Mouse (Mus musculus) spleen, postnatal 36 days (tissue): ENCODE measurements around the gene Rnls.

ENCODE experiments used
- DNase-seq, 2 experiments: peaks; one replicate each; pipeline ENCODE4 v3.0.0; 2022; ENCODE audit warnings: low spot score in 2 of 2, mixed read lengths in 1 of 2

Rnls gene

DNA sequence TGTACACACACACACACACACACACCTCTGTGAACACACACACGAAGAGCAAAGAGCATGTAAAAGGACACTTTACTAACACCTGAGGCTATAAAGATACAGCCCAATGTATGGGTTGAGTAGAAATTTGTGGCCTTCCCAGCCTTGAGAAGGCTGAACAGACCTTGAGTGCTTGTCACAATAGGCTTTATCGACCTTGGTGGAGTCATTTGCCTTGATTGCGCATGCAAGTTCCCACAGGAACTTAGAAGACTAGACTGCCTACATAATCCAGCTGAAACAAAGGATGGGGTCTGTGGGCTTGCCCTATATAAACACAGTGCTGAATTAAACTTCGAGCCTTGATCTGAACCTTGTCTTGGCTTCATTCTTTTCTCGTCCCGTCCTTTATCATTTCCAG, 288.2 kb downstream of the Rnls start:
- DNase-seq, result no peak

DNA sequence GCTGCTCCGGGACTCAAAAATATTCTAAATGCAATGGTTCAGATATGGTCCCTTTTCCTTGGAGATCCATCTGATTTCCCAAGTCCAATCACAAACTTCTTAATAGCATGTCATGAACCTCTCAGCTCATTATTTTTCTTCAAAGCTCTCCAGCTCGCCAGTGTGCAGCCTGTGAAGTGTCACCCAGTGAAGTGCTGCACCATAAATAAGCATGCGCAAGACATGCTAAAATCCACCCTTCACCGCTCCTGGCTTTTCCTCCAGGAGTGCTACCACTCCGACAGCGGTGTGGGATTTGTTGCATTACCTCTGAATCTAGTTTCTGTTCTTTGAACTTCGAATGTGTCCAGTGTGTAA, 289.3 kb downstream of the Rnls start:
- no peak for DNase-seq

DNA sequence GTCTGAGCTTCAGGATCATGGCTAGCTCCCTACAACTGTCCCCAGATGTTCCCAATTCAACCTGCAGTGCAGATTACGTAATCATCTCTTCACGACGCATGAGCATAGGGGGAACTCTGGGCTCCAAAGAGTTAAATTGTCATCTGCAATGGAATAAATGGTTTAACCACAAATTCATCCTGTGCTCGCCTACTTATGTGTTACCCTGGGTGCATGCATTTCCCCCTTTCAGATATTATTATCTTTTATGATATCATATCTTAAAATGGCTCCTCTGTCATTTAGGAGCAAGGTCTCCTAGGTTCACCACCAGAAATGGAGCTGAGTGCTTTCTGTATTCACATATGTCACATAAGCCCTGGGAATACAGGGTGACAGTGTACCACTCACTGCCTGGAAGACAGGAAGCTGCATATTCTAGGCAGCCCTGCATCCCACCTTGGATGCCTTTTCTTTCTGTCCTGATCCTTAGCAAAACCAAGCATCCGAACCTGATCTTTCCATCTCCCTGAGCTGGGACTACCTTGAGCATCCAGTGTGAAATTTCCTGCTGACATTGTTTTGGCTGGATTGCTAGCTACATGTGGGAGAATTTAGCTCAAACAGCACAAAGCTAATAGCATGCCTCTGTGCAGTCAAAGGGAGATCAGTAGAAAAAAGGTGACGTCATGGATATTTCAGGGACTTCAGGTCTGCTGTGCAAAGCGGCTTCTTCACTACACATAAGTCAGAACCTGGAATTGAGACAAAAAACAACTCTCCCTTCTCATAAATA, 289.9 kb downstream of the Rnls start:
- no peak for DNase-seq

DNA sequence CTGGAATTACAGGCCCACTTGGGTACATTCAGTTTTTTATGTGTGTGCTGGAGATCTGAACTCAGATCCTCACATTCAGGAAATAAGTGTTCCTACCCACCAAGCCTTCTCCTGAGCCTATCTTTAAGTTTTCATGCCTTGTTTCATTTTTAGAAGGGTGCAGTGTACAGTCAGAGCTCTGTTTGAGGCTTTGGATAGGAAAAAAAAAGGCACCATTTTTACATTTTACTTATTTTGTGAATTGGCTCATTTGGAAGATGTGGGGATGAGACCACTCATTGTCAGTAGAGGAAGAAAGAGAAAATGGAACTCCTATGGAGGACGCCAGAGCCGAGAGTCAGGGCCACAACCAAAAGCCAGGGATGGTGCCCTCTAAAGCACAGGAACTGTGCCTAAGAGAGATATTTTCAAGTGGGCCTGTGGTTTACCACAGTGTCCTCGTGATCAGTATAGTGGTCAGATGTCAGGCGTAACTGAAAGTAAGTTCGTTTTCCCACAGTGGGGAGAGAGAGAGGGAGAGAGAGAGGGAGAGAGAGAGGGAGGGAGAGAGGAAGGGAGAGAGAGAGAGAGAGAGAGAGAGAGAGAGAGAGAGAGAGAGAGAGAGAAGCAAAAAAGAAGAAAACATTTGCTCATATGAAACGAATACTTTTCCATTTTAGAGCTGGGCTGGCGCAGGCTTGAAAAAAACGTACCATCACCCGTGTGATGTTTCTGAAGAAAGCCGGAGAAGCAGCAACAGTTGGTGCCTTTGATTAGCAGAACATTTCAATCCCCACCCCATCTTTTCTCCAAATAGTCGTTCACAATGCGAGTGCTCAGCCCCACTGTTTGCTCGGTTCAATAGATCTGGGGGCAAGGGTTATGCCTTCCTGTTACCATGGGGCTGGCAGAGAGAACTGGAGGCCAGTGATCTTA, 290.7 kb downstream of the Rnls start:
- peak; percentile 80 to 83 for DNase-seq

DNA sequence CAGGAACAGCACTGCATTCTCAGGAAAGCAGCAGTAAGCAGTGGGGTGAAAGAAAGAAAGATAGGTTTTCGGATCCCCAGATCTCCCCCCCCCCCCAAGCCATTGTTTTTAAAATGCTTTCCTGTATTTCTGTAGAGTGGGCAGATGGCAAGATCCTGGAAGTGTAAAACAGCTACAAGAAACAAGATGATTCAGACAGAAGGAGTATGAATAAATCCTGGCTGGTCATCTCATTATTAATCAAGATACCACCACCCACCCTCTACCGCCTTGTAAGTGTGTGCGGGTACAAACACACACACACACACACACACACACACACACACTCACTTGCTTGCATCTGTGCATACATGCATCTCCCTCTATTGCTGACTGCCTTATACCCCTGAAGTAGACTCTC, 291.5 kb downstream of the Rnls start:
- DNase-seq, result no peak

DNA sequence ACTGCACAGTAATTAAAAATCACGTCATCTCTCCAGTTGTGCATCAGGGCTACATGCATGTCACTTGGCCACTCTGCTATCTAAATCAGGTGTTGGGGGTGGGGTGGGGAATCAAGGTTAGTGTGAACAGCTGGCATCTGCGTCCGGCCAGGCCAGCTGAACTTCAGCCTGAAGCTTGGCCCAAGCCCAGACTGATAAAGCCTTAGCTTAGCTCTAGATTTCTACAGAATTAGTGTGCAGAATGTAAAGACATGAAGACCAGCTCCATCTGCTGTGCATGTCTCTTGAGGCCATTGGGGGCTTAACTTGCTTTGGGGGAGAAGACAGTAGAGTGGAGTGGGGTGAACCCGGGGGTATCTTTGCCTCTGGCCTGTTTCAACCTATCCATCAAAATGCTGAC, 292.1 kb downstream of the Rnls start:
- DNase-seq, result no peak

DNA sequence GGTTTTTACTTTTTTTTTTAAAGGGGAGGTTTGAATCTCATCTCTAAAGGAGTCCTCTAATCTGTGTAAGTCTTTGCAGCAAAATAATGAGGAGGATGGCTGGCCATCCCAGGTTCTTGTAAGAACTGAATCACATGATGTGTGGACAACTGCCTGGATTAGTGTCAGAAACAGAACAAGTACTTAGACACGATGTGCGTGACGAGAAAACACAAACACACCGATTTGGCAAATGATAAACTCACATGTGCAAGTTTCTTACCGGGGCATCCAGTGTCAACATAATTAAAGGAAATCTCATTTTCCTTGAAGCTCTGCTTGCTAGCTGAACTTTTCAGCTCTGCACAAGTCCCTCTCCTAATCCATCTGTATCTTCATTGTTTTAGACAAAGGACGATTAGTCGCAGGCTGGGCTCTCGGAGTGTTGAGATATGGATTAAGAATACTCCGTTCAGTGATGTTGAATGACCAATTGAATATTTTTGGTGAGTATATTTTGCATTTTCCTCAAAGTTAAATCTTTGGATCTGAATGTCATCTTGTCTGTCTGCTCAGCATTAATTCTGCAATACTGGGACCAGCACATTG, 292.8 kb downstream of the Rnls start:
- no peak for DNase-seq

DNA sequence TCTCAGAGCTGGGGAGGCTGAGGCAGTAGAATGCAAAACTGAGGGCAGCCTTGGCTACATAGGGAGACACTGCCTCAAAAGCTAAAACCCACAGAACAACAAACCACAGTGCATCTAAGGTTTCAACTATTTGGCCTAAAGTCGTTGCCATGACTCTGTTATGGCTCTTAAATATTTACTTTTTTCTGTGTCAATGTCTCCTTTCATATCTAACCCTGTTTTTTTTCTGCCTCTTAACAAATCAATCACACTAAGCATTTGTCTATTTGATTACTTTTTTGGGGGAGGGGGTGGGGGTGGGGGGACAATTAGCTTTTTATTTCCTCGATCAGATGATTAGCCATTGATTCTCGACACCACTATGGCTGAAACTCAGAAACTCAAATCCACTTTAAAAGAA, 294.4 kb downstream of the Rnls start:
- no peak for DNase-seq

DNA sequence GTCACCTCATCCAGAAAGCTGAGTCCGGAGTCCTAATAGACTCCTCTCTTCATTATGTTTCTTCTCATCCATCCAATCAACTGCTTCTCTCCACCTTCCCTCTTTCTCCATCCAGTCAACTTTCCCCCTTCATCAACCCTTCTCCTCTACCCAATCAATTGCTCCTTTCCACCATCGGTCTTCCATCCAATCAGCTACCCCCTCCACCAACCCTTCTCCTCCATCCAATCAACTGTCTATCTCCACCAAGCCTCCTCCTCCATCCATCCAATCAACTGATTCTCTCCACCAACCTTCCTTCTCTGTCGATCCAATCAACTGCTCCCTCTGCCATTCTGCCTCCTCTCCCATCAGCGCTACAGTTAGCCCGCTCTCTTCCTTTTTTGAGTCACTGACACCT, 295.5 kb downstream of the Rnls start:
- DNase-seq, result no peak

DNA sequence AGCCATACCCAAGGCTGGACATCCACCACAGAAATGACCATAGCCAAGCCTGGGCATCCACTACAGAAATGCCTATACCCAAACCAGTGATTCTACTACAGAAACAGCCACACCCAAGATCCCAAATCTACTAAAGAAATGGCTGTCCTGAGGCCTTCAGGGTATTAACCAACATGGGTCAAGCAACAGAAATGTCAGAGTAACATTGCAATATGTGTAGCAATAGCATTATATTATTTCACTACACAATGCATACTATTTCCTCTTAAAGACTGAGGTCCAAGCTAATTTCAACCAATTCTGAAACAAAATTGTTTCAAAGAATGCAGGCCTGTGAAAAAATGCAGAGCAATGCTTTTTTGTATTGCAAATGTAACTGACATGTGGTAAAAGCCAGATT, 299.5 kb downstream of the Rnls start:
- no peak for DNase-seq

DNA sequence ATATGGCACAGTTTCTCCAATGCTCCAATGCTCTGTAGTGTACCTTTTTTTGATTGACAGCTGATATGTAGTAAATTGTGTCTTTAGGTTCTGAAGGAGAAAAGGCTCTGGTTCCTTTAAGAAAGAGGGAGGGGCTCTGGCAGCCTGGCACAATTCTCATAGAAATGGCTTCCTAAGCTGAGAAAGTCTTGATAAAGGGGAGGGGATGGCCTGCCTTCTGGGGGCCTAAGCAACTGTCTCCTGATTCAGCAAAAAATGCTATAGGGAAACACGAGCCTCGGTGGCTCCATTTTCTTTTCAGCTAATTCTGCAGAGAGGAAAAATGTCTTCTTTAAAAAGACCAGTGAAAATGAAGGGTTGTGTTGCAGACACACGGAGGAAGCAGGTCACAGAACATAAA, 300.8 kb downstream of the Rnls start:
- DNase-seq, result no peak

DNA sequence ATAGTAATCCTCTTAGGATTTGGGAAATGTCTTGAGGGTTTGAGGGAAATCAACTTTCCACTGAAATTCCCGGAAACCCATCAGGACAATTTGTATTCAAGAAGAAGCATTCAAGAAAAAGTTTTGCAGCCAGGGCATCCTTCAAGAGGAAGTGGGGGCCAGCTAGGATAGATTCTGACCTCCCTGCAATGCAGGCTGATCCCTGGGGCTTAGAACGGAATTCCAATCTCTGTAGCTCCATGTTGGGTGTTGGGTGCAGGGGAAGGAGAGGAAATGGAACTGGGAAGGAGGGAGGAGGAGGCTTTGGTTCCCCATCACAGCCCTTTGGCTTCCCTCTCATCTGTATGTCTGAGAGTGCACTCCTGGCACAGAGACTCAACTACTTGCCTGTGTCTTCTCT, 303.2 kb downstream of the Rnls start:
- no peak for DNase-seq

DNA sequence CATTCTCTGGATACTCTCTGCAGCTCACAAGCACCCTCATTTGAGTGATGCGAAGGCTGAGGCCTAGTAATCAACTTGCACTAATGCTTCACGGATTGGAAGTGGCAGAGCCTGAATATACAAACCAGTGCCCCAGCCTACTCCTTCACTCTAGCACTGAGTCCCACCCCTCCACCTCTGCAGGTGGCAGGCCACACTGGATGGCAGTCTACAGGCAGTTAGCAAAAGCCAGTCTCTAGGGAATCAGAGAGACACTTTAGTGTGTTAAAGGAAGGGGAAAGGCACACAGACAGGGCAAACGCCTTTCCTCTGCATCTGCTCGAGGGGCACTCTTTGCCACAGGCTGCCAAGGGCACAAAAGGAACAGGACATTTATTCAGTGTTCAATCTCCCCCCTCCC, 304.1 kb downstream of the Rnls start:
- DNase-seq, result peak; percentile 48 to 50
